Mouse (Mus musculus): ENCODE results near the gene Gm47985.

GRCm38 (mm10) chr1:151167297-151168047, 14.9 kb upstream of the Gm47985 start:
- TF ChIP-seq CTCF (IDR thresholded peaks at IDR 0.05; ENCODE audit: low read depth), result no peak
- TF ChIP-seq EP300 (IDR thresholded peaks at IDR 0.05; ENCODE audit: low read depth), result no peak
